Mouse (Mus musculus) embryonic facial prominence, embryonic 13.5 days (tissue): ENCODE data around the gene Fbxw7. TPM values are rescaled to one million over a fixed set of nuclear protein-coding genes. Genes with fewer than 3 reads are reported as not detected.

Experiments
- ATAC-seq: fragments of 200-750 bp; cut with Nextera tagmentation; 2 replicates; pipeline ENCODE4 v1.8.0; 2017; ENCODE audit warnings: low read depth; ENCODE audit not compliant: insufficient number of reproducible peaks, insufficient read depth, low FRiP score, low TSS enrichment
- H3K27ac ChIP-seq: fragments of 300-500 bp; sonication (generic); 2 replicates; pipeline ENCODE4 v1.5.1; 2015; ENCODE audit warnings: moderate library complexity, mild to moderate bottlenecking, inconsistent platforms
- H3K27me3 ChIP-seq: fragments of 300-500 bp; sonication (generic); 2 replicates; pipeline ENCODE4 v1.6.1; 2015; ENCODE audit warnings: mild to moderate bottlenecking, inconsistent platforms
- H3K36me3 ChIP-seq: fragments of 300-500 bp; sonication (generic); 2 replicates; pipeline ENCODE4 v1.6.1; 2015; ENCODE audit warnings: mild to moderate bottlenecking, inconsistent platforms
- H3K4me1 ChIP-seq: fragments of 300-500 bp; sonication (generic); 2 replicates; pipeline ENCODE4 v1.6.1; 2015; ENCODE audit warnings: inconsistent platforms
- H3K4me2 ChIP-seq: fragments of 300-500 bp; sonication (generic); 2 replicates; pipeline ENCODE4 v1.6.1; 2015; ENCODE audit warnings: moderate library complexity, mild to moderate bottlenecking, inconsistent platforms
- H3K4me3 ChIP-seq: fragments of 300-500 bp; sonication (generic); 2 replicates; pipeline ENCODE4 v1.5.1; 2015; ENCODE audit warnings: mild to moderate bottlenecking, inconsistent platforms
- H3K9ac ChIP-seq: fragments of 300-500 bp; sonication (generic); 2 replicates; pipeline ENCODE4 v1.6.1; 2015; ENCODE audit warnings: mild to moderate bottlenecking, inconsistent platforms
- H3K9me3 ChIP-seq: fragments of 300-500 bp; sonication (generic); 2 replicates; pipeline ENCODE4 v1.6.1; 2016; ENCODE audit warnings: inconsistent platforms
- WGBS: fragments of 180-500 bp; shearing (Covaris S2); methylation state at CpG from one replicate; pipeline ENCODE4 v1.1.7; 2015; ENCODE audit warnings: mixed read lengths; 5-methylcytosine and 5-hydroxymethylcytosine counted together
- polyA plus RNA-seq: library from polyadenylated mRNA; unstranded; fragments of >200 nt; fragmentation: Nextera tagmentation; extraction: Ambion mirVana; gene quantifications from 2 replicates; pipeline ENCODE4 v1.2.1, GENCODE M21; 2015

Gene Fbxw7
- polyA plus RNA-seq, 1 experiment from 2014 or later, result 14.5 TPM

DNA sequence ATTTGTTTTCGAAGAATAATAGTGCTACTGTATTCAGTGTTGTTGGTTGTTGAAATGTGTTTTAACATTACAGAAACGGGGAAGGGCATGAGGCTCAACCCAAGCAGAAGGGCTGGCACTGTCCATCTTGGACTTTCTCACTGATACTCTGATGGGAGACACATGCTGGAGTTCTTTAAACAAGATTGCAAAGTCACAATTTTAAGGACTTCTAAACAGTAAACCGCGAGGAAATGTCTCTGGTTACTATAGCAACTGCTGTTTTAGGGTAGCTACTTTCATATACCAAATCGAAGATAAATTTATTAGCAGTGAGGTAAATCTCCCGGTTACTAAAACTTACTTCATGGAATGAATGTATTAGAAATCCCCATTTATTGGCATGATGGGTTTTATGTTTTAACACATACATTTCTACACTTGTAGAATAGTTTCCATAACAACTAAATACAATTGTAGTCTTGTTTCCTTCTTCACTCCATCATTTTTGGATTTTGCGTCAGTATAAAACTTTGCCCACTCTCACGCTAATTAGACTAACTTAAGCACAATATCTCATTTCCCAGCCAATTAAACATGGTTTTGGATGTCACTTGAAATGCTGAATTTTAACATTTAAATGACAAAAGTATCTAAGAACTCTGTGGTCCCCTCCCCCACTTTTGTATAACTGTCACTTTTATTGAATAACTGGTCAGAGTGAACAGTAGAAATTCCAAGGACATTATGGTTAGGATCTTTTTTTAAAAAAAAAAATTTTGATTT, 140.1 kb downstream of the Fbxw7 start:
- H3K4me1 ChIP-seq, result no peaks in the 10 kb centered on the region
- H3K9ac ChIP-seq, result no peak overlapping the region
- H3K4me3 ChIP-seq, result no peak overlapping the region
- peaks cover 8% of the 10 kb centered on the region; the same call in 1 of the 2 replicates for H3K36me3 ChIP-seq
- no peak for ATAC-seq
- no peaks in the 10 kb centered on the region for H3K9me3 ChIP-seq
- no peak overlapping the region for H3K4me2 ChIP-seq
- no peaks in the 10 kb centered on the region for H3K27me3 ChIP-seq
- H3K27ac ChIP-seq, result no peak overlapping the region
- WGBS, result 85% methylated on average over 8 of the region's 8 CpGs

DNA sequence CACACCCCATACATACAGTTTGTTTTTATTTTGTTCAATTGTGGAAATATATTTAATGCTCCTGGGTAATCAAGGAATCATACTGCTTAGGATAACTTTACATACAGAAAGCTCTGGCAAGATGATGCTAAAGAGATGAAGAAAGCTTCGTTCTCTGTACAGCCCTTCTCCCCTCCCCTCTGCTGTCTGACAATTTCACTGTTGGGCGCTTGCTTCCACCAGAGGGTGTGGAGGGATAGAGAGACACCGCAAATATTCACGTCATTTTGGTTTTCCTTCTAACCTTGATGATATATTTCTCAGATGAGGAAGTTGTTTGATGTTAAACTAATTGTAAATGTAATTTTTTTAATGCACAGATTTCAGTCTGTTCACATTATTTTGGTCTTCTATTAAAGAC, 140.8 kb downstream of the Fbxw7 start:
- Histone ChIP-seq H3K27me3 (no peaks in the 10 kb centered on the region), H3K36me3 (peaks cover 8% of the 10 kb centered on the region), H3K9me3 (no peaks in the 10 kb centered on the region), H3K27ac (no peak overlapping the region), H3K4me2 (no peak overlapping the region), H3K4me1 (no peaks in the 10 kb centered on the region), H3K4me3 (no peak overlapping the region), H3K9ac (no peak overlapping the region)
- ATAC-seq, result no peak
- 74% methylated on average over 4 of the region's 4 CpGs for WGBS

DNA sequence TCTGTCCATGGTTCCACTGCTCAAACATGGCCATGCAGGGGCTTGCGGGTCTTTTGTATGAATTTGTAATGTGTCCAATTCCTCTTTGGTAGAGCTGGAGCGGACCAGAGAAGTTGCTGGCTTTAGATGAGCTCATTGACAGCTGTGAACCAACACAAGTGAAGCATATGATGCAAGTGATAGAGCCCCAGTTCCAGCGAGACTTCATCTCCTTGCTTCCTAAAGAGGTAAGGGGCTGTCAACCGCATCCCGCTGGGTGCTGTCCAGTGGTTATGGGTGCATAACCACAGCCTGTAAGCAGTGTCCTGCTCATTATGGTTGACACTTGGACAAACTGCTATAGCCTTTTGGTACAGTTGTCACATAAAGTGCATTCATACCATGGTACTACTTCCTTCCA, 150.1 kb downstream of the Fbxw7 start:
- WGBS, result 92% methylated on average over 5 of the region's 5 CpGs
- no peak overlapping the region for H3K4me2 ChIP-seq
- H3K27me3 ChIP-seq, result no peaks in the 10 kb centered on the region
- ATAC-seq, result no peak
- no peaks in the 10 kb centered on the region for H3K9me3 ChIP-seq
- peaks cover 22% of the 10 kb centered on the region for H3K36me3 ChIP-seq
- H3K4me1 ChIP-seq, result no peaks in the 10 kb centered on the region
- no peak overlapping the region for H3K4me3 ChIP-seq
- no peak overlapping the region for H3K27ac ChIP-seq
- H3K9ac ChIP-seq, result no peak overlapping the region

DNA sequence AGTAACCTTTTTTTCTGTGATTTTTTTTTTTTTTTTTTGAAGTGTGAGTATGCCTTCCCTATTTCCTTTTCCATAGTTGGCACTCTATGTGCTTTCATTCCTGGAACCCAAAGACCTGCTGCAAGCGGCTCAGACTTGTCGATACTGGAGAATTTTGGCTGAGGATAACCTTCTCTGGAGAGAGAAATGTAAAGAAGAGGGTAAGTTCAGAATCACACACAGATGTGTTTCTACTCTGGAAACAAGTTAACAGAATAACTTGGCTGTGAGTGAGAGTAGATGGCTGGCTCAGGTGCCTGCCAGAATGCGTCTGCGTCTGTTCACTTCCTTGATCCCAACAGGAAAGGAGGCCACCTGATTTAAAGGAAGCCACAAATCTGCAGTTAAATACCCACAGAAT, 152.3 kb downstream of the Fbxw7 start:
- no peak for ATAC-seq
- H3K4me3 ChIP-seq, result no peak overlapping the region

DNA sequence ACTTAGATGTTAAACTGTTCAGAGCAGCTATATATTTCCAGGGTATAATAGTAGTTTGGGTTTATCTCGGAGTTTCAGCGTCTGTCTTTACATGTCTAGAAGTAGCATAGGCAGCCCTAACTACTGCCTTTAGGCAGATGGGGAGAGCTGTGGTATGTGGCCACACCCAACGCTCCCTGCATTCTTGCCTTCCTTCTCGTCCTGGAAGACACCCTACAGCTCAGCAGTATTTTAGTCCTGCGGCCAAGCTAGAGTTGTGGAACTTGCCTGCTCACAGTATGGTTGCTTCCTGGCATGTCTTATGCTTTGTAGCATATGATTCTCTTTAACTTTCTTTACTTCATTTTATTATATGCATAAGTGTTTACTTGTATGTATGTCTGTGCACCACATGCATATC, 156.5 kb downstream of the Fbxw7 start:
- H3K4me1 ChIP-seq, result no peaks in the 10 kb centered on the region
- peaks cover 55% of the 10 kb centered on the region for H3K36me3 ChIP-seq
- no peaks in the 10 kb centered on the region for H3K27me3 ChIP-seq
- H3K4me2 ChIP-seq, result no peak overlapping the region
- H3K9ac ChIP-seq, result no peak overlapping the region
- no peaks in the 10 kb centered on the region for H3K9me3 ChIP-seq
- ATAC-seq, result no peak
- 65% methylated on average over 5 of the region's 5 CpGs for WGBS
- no peak overlapping the region for H3K4me3 ChIP-seq
- H3K27ac ChIP-seq, result 0 out of 2 replicates have a peak overlapping the region, but pooled peaks have one; percentile 33

More for the DNA sequence above, 152.3 kb downstream of the Fbxw7 start:
- Histone ChIP-seq H3K4me1 (no peaks in the 10 kb centered on the region), H3K27me3 (no peaks in the 10 kb centered on the region), H3K27ac (no peak overlapping the region), H3K4me2 (no peak overlapping the region), H3K9me3 (no peaks in the 10 kb centered on the region), H3K36me3 (peaks cover 27% of the 10 kb centered on the region), H3K9ac (no peak overlapping the region)
- 85% methylated on average over 4 of the region's 4 CpGs for WGBS

DNA sequence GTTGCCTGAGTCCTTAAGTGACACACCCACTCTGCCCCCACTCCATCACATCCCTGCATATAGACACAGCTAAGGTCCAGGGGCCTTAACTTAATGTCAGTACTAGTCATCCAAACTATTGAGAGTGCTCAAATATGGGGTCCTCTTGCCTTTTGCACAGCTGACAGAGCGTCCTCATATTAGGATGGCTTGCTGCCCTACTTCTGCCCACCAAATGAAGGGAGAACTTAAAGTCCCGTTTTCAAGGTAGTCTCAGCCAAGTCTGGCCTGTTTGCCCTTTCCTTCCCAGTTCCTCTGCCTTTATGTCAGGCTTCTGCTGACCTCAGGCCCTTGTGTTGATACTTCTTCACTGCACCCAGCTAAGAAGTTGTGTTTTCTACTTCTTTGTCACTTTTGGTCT, 157.8 kb downstream of the Fbxw7 start:
- WGBS, result 92% methylated on average over 2 of the region's 2 CpGs
- H3K4me2 ChIP-seq, result no peak overlapping the region
- H3K4me3 ChIP-seq, result no peak overlapping the region
- no peak overlapping the region for H3K9ac ChIP-seq
- no peak overlapping the region for H3K27ac ChIP-seq
- H3K36me3 ChIP-seq, result peaks cover 57% of the 10 kb centered on the region
- no peaks in the 10 kb centered on the region for H3K27me3 ChIP-seq
- ATAC-seq, result no peak
- H3K4me1 ChIP-seq, result no peaks in the 10 kb centered on the region
- H3K9me3 ChIP-seq, result no peaks in the 10 kb centered on the region

DNA sequence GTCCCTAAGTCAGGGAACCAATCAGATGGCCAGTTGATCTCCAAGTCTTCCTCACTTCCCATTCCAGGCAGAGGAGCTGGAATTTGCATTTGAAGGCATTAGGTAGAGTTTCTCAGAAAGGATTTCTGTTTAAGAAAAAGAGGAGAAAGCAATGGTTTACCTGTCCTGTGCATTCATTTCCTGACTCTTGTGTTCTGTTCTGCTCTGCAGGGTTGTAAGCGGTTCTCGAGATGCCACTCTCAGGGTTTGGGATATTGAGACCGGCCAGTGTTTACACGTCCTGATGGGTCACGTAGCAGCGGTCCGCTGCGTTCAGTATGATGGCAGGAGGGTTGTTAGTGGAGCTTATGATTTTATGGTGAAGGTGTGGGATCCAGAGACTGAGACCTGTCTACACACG, 159.1 kb downstream of the Fbxw7 start:
- ATAC-seq, result no peak
- no peaks in the 10 kb centered on the region for H3K27me3 ChIP-seq
- H3K9ac ChIP-seq, result no peak overlapping the region
- H3K36me3 ChIP-seq, result peaks cover 57% of the 10 kb centered on the region
- no peaks in the 10 kb centered on the region for H3K9me3 ChIP-seq
- H3K4me2 ChIP-seq, result no peak overlapping the region
- peaks cover 3% of the 10 kb centered on the region; the same call in 1 of the 2 replicates for H3K4me1 ChIP-seq
- 89% methylated on average over 9 of the region's 9 CpGs for WGBS
- no peak overlapping the region for H3K4me3 ChIP-seq
- no peak overlapping the region for H3K27ac ChIP-seq

DNA sequence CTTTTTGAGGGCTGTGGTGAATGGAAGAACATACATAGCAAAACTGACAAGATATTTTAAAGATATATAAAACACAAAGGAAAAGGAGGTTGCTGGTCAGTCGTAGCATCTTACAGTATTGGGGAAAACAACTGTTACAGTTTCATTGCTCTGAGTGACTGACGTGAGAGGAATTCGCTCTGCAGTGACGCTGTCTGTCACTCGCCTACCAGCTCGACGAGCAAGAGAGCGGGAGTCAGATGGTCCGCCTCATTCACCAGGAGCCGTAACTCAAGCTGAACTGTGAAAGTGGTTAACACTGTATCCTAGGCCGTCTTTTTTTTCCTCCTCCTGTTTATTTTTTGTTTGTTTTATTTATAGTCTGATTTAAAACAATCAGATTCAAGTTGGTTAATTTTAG, 163.6 kb downstream of the Fbxw7 start:
- H3K9ac ChIP-seq, result no peak overlapping the region
- peaks cover 36% of the 10 kb centered on the region for H3K36me3 ChIP-seq
- 73% methylated on average over 11 of the region's 11 CpGs for WGBS
- no peaks in the 10 kb centered on the region for H3K9me3 ChIP-seq
- H3K27ac ChIP-seq, result no peak overlapping the region; the same call in 1 of the 2 replicates
- H3K4me2 ChIP-seq, result no peak overlapping the region
- no peak overlapping the region for H3K4me3 ChIP-seq
- H3K27me3 ChIP-seq, result no peaks in the 10 kb centered on the region
- no peak for ATAC-seq
- peaks cover 3% of the 10 kb centered on the region; the same call in 1 of the 2 replicates for H3K4me1 ChIP-seq

DNA sequence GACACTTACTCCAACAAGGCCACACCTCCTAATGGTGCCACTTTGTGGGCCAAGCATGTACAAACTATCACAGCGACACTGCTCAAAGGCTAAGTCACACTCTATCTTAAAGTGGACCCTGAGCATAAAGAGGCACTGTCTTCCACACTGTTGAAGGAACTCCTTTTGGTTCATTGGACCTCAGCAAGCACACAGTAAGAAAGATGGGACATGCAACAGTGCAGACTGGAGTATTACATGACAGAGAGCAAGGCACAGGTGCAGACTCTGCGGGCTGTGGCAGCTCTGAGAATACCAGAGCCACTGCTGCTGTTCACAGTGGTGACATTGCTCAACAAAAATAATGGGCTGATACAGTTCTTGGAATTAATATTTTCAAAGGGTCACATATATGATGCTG, 165.1 kb downstream of the Fbxw7 start:
- H3K9me3 ChIP-seq, result no peaks in the 10 kb centered on the region
- H3K27me3 ChIP-seq, result no peaks in the 10 kb centered on the region
- peaks cover 30% of the 10 kb centered on the region for H3K36me3 ChIP-seq
- ATAC-seq, result no peak
- no peak overlapping the region for H3K27ac ChIP-seq
- H3K4me3 ChIP-seq, result no peak overlapping the region
- 94% methylated on average over 2 of the region's 2 CpGs for whole genome bisulfite sequencing
- peaks cover 3% of the 10 kb centered on the region; the same call in 1 of the 2 replicates for H3K4me1 ChIP-seq
- no peak overlapping the region for H3K4me2 ChIP-seq
- no peak overlapping the region for H3K9ac ChIP-seq

DNA sequence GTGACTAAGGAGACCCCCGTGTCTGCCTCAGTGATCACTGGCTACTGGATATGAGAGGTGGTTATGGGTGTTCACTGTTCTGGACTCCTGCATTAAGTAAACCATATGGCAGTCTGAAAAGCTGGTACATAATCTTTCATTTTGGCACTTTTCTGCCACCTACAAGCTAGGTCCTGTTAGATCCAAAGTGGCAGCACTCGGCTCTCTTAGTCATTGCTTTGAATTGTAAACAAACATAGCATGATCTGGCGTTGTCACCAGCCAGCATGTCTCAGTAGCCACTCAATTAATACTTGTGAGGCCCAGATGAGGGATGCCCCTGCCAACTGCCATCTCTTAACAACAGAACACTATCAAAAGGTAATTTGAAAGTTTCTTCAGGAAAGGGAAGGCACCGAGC, 167.6 kb downstream of the Fbxw7 start:
- WGBS, result 75% methylated on average over 4 of the region's 4 CpGs
- no peak for ATAC-seq
- no peaks in the 10 kb centered on the region for H3K9me3 ChIP-seq
- H3K4me1 ChIP-seq, result peaks cover 3% of the 10 kb centered on the region; the same call in 1 of the 2 replicates
- H3K4me2 ChIP-seq, result no peak overlapping the region
- H3K4me3 ChIP-seq, result no peak overlapping the region
- no peak overlapping the region for H3K9ac ChIP-seq
- H3K27me3 ChIP-seq, result no peaks in the 10 kb centered on the region
- H3K27ac ChIP-seq, result no peak overlapping the region
- peaks cover 12% of the 10 kb centered on the region; the same call in 1 of the 2 replicates for H3K36me3 ChIP-seq

DNA sequence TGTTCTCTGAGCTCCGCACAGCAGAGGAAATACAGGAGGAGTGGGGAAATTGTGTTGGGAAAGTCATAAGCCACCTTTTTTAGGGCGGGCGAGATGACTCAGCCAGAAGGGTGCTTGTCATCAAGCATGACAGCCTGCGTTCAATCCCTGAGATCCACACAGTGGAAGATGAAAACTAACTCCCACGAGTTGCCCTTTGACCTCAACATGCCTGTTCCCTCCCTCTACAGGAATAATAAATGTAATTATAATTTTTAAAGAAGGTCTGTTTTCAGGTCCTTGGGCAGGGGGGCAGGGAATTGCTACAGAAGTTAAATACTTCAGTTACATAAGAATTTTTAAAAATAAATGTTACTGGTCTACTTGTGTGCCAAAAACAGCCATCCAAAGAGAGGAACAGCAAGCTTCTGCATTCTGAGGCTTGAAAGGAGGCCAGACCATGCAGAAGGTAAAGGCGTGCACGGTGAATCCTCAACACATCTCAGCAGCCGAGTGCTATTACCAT, 170.1 kb downstream of the Fbxw7 start:
- 85% methylated on average over 8 of the region's 8 CpGs for WGBS
- Histone ChIP-seq H3K4me1 (no peaks in the 10 kb centered on the region), H3K4me3 (no peak overlapping the region), H3K9ac (no peak overlapping the region), H3K27ac (no peak overlapping the region), H3K9me3 (no peaks in the 10 kb centered on the region), H3K4me2 (no peak overlapping the region), H3K27me3 (no peaks in the 10 kb centered on the region), H3K36me3 (peaks cover 3% of the 10 kb centered on the region; the same call in 1 of the 2 replicates)
- no peak for ATAC-seq

DNA sequence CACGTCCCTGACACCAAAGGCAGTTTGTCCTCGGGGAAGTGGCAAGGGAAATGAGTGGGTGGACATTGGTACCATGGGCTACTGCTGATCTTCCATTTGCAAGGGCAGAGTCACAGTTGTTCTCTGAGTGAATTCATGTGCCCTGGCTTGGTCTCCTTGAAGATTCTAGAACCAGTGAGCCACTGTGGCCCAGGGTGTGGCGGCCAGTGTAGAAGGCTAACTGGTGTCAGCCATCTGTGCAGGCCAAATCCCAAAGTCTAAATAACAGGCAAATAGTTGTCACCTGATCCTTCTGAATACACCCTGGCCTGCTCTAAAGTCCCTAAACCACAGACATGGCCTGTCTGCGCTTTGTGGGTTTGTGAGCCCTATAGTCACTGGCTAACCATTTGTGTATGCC, 173.8 kb downstream of the Fbxw7 start:
- Histone ChIP-seq H3K27me3 (no peaks in the 10 kb centered on the region), H3K4me1 (no peaks in the 10 kb centered on the region), H3K4me3 (no peak overlapping the region), H3K4me2 (no peak overlapping the region), H3K36me3 (no peaks in the 10 kb centered on the region), H3K9me3 (0 out of 2 replicates have a peak, but pooled peaks cover 2% of the 10 kb centered on the region), H3K27ac (no peak overlapping the region), H3K9ac (no peak overlapping the region)
- WGBS, result 84% methylated on average over 4 of the region's 4 CpGs
- ATAC-seq, result no peak
